Mouse (Mus musculus) erythroid progenitor cell, adult 5-6 weeks (primary cell): Measurements from ENCODE around the gene Olfr553. TPM values are rescaled to one million over a fixed set of nuclear protein-coding genes. Genes with fewer than 3 reads are reported as not detected.
"Not testable (repeated sequence)": the region's sequence is repeated elsewhere in the genome, so short reads cannot be mapped to it uniquely, and the experiment has no call there.

Experiments used
- ATAC-seq: replicated peaks from 2 replicates; pipeline ENCODE4 v1.8.0; 2016; ENCODE audit warnings: moderate number of reproducible peaks, mild to moderate bottlenecking, moderate TSS enrichment, inconsistent platforms; ENCODE audit not compliant: poor library complexity, low FRiP score, severe bottlenecking
- total RNA-seq, 2 experiments: library from RNA; stranded (forward) in 1 of 2; stranded (reverse) in 1 of 2; fragments of 150-400 nt in 1 of 2; fragments of 186-747, 209-891 nt in 1 of 2; gene quantifications; 2 replicates each; pipeline versions ENCODE4 v1.2.3 to v1.2.4; 2015 to 2017; ENCODE audit warnings: low replicate concordance in 2 of 2

Olfr553 gene
- total RNA-seq (2015; ENCODE audit: low replicate concordance), result not detected in 2 replicates
- total RNA-seq (2017; ENCODE audit: low replicate concordance), result not detected in 2 replicates

DNA sequence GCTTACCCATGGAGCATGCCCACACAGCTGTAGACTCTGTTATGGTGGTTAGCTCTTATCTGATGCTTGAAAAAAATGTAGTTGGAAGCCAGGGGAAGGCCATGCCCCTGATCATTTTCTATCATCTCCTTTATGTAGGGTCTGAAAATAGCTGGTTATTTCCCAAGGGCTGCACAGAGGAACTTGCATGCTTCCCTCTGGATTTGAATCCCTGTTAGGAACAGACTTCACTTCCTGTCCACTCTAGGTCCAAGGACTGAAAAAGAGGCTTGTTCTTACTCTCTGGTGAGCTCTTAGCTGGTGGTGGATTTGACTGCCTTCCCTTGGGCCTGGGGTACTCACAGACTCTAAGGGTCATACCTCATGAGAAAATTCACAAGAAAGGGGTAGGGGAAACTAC, at the start of gene Olfr553:
Gene Olfr553, minus strand, starts transcription at position 101 of the 400 bp plus-strand sequence.
- ATAC-seq, result no peak

DNA sequence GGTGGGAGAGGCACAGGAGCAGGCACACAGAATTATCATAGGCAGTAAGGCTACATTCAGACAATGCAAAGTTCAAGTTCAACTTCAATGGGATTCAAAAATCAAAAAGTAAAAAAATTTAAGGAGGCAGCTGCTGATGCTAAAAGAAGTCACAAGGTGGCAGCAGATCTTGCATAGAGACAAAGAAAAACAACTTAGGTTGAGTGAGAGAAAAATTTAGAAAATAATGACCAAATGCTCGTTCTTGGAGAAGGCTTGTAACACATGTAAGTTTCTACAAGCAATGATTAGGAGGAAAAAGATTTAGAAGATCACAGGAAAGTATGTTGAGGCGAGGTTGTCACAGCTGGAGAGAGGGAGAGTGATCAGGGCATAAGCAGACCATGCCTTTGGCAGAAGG, 47.4 kb upstream of the Olfr553 start:
- ATAC-seq, result no peak

DNA sequence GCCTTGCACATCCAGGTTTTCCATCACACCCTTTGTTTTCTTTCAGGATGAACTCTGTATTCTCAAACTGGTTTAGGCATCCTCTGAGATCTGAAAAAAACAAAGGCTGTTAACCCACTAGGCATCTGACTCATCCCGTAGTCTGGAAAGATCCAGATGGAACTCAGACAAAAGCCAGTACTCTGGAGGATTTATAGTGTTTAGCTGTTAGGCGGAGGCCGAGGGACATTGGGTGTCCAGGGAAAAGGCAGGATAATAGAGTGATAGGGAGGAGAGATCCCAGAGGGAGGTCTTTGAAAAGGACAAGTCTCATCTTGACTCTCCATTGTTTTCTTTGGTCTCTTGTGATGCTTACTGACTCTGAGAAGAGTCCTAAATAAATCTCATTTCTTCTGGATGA, 46.6 kb upstream of the Olfr553 start, which contains the start of gene Olfr556:
Gene Olfr556, plus strand, starts transcription at position 301 of the 400 bp plus-strand sequence.
- ATAC-seq, result no peak

DNA sequence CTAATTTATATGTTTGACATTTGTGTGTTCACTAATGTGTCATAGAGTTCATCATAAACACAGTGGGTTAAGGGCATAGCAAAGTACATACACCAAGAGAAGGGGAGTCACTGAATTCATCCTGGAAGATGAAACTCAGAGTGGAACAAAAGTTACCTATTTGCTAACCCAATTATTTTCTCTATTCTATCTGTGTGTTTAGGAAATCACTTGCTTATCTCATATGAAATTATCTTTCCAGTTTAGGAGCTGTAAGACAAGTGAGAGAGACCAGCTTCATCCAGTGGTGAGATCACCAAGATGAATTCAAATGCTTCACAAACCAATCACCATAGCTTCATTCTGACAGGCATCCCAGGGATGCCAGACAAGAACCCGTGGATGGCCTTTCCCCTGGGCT, 40.5 kb upstream of the Olfr553 start, which contains the start of gene Olfr555:
Gene Olfr555, plus strand, starts transcription at position 301 of the 400 bp plus-strand sequence.
- ATAC-seq, result no peak

DNA sequence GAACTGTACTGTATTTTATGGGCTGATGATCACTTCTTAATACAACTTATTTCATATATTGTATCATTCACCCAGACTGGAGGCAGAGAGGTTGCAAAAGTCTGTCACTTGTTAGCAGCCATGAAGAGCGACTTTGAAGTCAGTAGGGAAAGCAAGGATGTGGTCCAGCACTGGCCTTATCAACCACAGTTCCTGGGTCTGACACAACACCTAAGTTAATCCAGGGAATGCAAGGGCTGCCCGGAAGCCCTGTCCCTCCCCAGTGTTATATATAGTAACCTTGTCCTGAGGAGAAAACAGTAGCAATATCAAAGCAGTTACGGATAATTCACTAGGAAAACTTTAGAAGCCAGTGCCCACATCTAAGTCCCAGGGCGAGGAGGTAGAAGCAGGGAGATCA, 26.9 kb upstream of the Olfr553 start:
- ATAC-seq, result not testable (repeated sequence)

DNA sequence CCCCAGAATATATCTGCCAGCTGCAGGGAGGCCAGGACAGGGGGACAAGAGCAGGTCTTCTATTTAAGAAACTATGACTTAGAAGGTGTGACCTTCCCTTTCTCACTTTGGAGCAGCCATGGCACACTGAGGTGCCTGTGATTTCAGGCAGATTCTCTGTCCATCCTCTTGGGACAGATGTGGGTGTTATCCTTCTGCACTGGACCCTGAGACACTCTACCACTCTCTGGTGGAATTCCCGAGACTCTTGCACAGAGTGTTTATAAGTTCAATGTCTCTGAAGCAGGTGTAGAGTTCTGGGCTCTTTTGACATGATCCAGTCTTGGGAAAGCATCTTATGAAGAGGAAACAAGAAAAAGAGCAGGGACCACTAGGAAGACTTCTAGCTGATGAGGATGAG, 20.1 kb upstream of the Olfr553 start, which contains the start of gene Olfr554:
Gene Olfr554, plus strand, starts transcription at position 301 of the 400 bp plus-strand sequence.
- ATAC-seq, result no peak

DNA sequence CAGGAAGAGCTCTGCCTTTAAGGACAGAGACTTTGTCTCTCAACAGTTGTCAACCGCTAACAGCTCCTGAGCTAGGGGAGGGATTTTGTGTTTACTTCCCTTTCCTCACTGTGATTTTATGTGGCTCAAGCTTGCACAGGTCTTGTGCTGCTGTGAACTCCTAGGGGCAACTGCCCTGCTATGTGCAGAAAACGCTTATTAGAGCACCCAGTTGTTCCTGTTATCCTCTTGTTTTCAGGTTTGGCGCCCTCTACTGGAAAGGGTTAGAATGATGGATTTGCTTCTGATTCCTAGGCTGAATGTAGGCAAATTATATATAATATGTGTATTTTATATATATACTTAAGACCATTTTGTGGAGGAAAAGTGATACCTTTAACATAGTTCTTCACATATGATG, 18.6 kb upstream of the Olfr553 start:
- no peak for ATAC-seq

DNA sequence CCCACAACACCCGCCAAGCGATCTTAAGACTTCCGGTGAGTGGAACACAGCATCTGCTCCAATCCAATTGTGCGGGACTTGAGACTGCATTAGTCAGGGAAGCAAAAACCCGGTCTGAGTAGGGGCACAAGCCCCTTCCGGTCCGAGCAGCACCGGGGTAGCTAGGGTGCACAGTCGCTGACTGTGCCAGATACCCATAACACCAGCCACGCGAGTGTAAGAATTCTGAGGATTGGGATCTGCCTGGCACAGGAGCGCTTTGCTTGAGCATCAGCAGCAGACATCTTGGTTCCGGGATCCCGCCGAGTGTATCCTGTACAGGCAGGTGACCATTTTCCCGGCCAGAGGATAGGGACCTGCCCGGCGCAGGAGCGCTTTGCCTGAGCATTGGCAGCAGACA, 2.4 kb upstream of the Olfr553 start:
- not testable (repeated sequence) for ATAC-seq

DNA sequence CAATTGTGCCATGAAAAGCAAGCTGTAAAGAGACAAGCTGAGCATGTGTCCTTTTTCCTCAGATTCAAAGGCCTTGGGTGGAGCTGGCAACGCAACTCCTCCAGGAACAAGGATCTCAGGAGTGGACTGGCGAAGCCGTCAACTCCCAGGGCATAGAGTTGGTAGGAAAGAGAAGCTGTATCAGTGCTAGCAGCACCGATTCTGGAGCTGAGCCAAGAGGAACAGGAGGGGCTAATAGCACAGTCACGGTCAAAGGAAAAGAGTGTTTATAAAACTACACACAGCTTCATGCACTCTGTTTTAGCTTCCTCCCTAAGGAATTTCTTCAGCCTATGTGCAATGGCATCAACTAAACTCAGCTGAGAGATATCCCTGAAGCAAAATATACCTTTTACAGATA, 1.6 kb upstream of the Olfr553 start:
- ATAC-seq, result no peak

DNA sequence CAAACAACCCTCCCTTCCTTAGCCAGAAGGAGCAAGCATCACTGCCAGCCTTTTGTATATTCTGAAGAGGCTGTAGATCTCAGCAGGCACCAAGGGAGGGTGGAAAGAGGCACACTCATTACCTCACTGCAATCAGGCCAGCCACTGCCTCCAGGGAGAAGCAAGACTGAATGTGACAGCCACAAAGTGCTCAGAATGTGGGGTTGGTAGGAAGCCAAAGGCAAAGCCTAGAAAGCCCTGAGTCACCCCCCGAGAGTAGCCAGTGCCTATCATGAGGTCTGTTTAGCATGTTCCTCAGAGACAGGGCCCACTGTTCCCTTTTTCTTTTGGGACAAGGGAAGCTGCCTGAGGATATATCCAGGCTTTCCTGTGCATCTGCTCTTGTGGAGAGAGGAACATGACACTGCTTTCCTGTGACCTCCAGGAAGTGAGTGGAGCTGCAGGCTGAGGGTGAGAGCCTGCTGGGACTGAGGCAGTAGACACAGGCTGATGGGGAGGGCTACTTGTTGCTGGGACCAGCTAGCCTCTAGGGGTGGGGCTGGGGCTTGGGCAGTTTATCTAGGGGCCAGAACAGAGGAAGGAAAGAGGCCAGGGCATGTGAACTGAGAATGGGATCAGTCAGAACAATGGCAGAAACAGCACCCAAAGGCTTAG, 20.5 kb downstream of the Olfr553 start, which contains the start of gene Olfr552:
Gene Olfr552, plus strand, starts transcription at position 393 of the 654 bp plus-strand sequence.
- ATAC-seq, result no peak

DNA sequence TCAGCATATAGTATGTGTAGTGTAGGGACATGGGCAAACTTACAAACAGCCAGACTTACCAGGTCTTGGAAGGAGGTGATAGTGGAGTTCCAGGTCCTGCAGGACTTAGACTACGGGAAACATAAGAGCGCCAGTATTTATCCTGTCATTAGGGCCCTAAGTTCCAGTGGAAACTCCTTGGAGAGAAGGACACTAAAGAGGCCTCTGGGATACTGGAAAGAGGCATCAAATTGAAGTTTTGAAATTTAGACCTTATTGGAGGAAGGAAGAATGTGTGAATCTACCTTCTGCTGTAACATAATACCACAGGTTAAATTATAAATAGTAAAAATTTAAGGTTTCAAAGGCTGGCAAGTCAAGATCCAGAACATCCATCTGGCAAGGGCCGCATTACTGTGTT, 26.2 kb downstream of the Olfr553 start, which contains the start of gene Olfr551:
Gene Olfr551, minus strand, starts transcription at position 101 of the 400 bp plus-strand sequence.
- no peak for ATAC-seq

DNA sequence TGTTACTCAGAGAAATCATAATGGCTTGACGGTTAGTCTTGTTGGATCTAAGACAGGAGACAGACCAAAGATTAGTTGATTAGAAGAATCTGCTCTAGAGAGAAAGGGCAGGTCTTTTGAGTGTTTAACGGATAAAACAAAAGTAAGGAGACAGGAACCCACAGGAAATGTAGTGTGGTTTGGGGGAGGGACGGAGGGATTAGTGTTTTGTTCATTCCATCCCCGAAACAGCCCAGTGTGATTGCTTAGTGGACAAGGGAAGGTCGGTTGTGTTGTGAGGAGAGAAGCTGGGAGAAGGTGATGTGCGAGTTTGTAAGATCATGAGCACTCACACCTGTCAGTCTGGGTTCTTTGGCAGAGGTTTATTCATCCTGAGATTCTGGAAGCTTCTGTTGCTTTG, 42.0 kb downstream of the Olfr553 start:
- ATAC-seq, result no peak

DNA sequence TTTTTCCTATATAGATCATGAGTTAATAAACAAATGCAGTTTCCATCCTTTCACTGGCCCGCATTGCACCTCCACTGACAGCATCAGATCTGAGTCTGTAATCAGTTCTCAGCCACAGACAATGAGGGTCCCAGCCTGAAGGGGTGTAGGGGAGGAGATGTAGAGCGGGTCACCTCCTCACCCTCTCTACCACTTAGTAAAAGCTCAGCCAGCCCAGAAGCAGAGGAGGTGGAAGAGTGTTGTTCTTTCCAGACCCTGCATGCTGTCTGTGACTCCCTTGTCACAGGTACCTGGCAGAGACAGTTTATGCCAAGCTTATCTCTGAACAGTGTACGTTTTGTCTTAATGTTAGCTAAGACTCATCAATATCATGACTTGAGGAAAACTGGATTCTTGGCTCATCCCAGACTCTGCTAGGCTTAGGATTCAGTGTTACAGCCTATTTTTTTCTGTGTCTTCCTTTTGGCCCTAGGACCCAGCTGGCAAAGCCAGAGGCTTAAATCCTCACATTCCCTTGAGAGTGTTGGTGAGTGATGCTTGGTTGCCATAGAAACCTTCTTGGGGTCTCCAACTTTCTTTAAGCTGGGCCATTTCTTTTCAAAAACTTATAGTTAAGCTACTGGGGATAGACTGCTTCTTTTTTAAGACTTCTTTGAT, 44.7 kb downstream of the Olfr553 start:
- no peak for ATAC-seq

DNA sequence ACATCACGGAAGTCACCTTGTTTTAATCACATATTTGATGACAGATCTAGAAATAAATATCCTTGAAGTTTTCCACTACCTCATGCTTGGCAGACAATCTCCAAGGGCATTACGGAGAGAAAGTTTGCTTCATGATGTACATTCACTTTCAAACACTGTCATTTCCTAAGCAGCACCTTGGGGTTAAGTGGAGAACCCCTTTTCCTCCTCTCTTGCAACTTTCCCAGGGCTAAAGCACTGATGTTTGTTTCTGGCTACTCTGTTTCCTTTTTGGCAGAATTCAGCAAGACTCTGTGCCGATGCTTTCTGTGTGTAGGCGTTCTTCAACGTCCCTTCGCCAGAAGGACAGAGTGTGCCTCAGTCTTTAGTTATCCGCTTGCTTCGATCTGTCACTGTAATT, 46.9 kb downstream of the Olfr553 start, which contains the start of gene Olfr550:
Gene Olfr550, plus strand, starts transcription at position 301 of the 400 bp plus-strand sequence.
- ATAC-seq, result no peak

DNA sequence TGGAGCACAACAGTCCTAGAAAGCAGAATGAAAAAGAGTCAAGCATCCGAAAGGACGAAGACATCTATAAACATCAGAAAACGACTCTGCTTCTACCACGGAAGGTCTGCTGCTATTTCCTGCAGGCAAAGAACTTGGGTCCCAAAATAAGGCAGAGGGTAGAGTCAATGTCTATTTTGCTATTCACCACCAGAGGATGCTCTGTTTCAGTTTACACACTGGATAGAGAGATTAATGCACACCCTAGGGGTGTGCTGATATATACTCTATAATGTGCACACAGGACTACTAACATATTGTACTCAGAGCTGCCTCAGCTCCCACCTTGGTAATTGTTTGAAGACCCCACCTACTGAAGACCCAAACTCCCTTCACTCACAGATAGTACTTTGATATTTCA, 51.8 kb downstream of the Olfr553 start:
- no peak for ATAC-seq

DNA sequence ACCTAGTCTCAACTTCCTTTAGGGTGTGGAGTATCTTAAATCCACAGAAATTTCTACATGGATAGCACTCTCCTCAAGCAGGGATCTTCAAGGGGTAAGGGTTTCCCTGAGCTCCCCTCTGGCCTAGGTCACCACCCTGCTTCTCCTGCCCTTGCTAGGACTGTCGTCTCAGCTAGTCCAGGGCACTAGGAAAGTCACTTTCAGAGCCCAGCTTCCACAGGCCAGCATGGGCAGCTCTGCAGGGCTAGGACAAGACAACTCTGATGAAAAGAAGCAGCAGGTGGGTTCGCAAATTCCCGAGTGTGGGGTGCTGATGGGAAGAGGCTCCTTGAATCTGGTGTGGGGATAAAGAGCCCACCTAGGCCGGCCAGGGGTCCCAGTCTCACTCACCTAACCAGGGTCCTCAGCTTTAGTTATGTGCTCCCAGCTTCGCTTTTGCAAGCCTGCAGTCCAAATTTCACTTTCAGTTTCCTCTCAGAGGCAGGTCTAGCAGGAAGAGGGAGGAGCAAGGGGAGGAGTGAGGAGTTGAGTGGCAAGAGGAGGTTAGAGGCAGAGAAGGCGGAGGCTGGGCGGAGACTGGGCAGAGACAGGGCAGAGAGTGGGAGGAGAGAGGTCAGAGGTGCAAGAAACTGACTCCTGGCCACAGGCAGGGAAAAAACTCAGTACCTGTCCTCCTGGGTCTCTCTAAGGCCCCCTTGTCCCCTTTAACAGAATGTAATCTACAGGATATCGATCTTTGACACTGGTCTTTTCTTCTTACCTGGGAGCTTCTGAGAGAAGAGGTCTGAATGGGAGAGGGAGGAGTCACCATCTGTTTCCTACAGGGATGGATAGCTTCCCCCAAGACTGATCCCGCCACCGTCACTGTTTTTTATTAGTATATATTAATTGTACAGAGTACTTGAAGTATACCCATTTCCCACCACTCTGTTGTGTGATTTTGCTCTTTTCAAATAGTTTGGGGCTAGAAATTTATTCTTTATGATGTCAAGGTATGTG, 52.7 kb downstream of the Olfr553 start, which contains the start of gene Trim21:
Gene Trim21, minus strand, starts transcription at position 488 of the 999 bp plus-strand sequence.
- ATAC-seq, result peak; percentile 100
